Mouse (Mus musculus): ENCODE measurements around the gene Atg10. TPM values are rescaled to one million over a fixed set of nuclear protein-coding genes. Genes with fewer than 3 reads are reported as not detected.
A peak's percentile ranks its signal among the peaks of the same experiment; 100 is the strongest.
"Not testable (repeated sequence)": the region's sequence is repeated elsewhere in the genome, so short reads cannot be mapped to it uniquely, and the experiment has no call there.

The Atg10 gene
- 10 to 100 TPM; 11.1 to 12.0 TPM for total RNA-seq (2021)
- long read RNA-seq, transcript Atg10-201 (8 exons, 1,583 nt): major isoform, 7 of 20 reads
- long read RNA-seq, partial matches to known transcripts: 1 of 20 reads
- long read RNA-seq, other reads (novel, unspliced or antisense): 12 of 20 reads

DNA sequence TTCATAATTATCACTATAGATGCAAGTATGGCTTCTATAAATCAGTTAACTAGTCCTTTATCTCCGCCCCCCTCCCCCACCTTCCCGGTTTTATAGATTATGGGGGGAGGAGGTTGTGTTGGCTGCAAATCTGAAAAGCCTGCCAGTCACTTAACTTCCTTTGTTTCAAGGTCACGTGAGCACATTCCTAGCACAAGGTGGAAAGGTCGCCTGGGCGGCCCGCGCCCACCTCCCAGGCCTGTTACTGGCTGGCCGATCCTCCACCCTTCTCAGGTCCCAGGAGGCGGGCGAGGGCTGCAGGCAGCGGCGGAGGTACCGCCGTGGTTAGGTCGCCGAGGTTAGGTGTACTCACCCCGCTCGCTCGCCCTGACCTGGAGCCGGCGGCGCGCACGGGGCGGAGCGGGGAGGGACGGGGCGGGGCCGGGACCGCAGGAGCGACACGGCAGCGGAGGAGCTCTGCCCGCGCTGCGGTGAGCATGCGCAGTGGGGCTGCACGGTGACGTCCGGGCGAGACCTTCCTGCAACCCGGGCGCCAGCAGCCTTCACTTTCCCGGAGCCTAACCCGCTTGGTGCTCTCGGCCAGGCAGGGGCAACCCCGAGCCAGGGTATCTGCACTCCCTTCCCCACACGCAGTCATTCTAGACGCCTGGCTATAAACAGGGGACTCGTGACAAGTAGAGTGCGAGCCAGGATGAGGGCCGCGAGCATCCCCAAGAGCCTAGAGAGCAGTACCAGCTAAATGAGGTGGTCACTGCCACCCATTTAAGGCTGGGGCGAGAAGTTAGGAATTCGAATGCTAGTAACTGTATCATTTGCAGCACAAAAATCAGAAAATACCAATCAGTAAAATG lies at the start of gene Atg10:
TSS of gene Atg10 (minus strand) at position 382 of the 851 bp plus-strand sequence.
- DNase-seq (ENCODE audit: low spot score in 2 of 2): peak; percentile 83 to 92

DNA sequence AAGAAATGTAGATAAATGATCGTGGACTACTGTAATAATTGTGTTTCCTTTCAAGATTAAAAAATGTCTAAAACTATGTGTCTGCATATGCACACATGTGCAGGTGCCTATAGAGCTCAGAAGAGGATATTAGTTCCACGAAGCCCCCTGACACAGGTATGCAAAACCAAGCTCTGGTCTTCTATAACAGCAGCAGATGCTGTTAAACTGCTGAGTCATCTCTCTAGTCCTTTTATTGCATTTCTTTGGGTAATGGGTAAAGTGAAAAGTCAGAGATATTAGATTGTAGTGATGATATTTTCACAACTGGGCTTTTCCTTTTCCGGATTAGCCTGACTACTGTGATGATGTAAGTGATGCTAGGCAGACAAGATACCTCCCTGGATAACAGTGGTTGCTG lies 28.6 kb upstream of the Atg10 start:
- DNase-seq (ENCODE audit: low spot score in 2 of 2): no peak

DNA sequence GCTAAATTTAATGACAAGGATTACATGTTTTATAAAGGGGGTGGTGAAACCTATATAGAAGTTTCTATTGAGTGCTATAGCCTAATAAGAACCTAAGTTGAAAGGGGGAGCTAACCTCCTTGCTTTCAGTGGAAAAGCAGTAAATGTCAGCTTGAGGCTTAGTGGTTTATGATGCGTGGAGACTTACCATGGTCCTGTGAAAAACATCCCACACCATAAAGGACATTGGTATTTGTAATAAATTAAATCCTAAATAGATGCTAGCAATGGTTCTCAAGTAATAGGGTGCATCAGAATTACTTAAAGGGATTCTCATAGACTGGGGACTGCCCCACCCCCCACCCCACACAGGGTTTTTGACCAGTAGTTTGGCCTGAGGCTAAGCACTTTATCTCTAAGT lies 27.9 kb upstream of the Atg10 start:
- DNase-seq (ENCODE audit: low spot score in 2 of 2): no peak

DNA sequence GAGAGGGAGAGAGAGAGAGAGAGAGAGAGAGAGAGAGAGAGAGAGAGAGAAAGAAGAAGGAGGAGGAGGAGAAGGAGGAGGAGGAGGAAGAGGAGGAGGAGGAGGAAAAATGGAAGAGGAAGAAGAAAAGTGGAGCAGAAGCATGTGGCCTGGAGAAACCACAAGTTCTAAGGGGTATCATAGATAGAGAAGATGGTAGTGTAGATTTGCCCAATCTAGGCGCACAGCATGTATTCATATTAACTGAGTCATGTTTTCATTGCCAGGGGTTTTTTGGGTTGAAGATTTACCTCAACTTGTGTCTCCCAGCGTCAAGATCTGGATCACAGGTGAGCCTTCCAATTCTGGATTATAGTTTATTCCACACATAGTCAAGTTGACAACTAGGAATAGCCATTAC lies 26.3 kb upstream of the Atg10 start:
- DNase-seq (ENCODE audit: low spot score in 2 of 2): not testable (repeated sequence)

DNA sequence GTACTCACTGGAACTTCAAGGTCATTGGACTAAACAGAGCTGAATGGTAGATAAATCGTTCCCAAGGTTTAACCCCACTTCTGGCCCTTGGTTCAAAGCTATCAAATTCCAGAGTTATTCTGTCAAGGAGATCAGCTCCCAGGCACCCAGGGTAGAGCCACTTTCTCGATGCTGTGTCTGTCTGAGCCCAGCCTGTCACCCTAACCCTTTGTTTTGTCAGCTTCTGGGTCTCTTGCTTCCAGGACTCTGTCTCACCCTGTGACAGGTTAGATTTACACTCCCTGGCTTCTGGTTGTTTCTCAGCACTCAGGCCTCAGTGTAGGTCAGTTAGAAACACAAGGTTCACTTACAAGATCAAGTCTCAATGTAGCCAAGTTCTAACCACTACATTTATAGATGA lies 22.7 kb upstream of the Atg10 start:
- DNase-seq (ENCODE audit: low spot score in 2 of 2): no peak

DNA sequence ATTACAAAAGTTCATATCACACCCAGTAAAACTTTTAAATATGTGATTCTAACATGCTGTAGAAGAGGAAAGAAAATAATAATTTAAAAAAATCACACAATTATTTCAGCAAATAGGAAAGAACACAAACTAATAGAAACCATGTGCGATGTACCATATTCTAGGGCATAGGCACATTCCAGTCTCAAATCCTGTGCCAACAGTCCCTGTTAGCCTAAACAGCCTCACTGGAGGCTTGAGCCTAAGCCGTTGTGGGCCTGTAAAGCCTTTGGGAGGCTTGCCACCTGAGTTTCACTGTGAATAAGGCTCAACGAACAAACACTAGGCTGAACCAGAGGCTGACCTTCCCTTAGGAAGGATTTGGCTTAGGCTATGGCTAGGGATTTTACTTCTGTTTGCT lies 14.2 kb upstream of the Atg10 start:
- DNase-seq (ENCODE audit: low spot score in 2 of 2): no peak

- no peak for DNase-seq (ENCODE audit: low spot score in 2 of 2)
These were observed 13.1 kb upstream of the Atg10 start for GRCm38 (mm10) chr13:91236884-91237283.

DNA sequence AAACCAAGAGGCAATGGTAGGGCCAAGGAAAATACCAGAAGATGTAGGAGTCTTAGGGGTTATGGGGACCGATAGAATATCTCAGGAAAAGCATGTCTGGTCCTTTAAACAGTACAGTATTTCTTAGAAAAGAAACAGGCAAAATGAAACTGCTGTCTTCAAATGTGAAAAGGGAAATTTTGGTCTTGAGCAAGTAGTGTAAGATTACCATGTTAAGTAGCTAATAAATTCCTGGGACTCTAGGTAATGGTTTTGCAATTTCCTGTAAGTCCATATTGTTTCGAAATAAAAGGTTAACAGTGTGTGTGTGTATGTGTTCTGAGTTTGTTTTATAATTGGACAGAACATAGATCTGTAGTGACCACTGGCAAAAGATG lies 658 bp upstream of the Atg10 start:
- no peak for DNase-seq (ENCODE audit: low spot score in 2 of 2)

DNA sequence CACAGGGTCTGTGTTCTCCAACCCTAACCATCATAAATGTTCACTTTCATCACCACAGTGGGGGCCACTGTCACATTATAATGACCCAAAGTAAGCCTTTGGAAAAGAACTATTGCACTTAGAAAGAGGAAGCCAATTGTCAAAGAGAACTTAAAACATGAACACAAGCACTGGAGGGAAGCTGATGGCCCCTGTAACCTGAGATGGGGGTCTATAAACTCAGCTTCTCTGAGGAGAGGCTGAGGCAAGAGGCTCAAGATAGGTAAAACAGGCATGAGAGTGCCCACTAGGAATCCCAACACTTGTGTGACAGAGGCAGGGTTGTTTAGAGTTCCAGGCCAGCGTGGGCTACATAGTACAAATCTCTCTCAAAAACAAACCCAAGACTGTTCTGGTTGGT lies 705 bp downstream of the Atg10 start:
- no peak for DNase-seq (ENCODE audit: low spot score in 2 of 2)

- DNase-seq (ENCODE audit: low spot score in 2 of 2): no peak
These were observed 2.1 kb downstream of the Atg10 start for GRCm38 (mm10) chr13:91221696-91222095.

GRCm38 (mm10) chr13:91217691-91218090 lies 6.1 kb downstream of the Atg10 start:
- no peak for DNase-seq (ENCODE audit: low spot score in 2 of 2)

DNA sequence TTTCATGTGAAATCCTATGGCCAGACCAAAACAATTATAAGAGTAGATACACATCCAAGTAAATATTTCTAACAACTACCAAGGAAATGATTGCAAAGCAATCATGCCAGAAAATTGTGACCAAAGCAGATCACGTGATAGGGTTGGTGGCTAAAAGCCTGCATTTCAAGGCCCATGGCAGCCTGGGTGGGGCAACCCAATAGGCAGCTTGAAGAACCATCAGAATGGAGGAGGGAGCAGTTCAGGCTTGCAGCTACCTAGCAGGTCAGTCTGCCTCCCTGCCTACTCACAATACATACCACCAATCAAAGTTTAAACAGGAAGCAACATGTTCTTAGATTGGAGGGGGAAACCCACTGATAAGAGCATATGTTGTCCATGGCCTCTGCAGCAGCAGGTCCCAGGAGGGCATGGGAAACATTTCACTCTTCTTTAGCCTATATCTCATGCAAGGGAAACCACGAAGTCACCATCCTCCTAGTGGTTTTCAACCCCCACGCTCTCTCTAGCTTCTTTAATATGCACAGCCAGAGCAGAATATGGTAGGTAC lies 7.0 kb downstream of the Atg10 start:
- DNase-seq (ENCODE audit: low spot score in 2 of 2): no peak

- DNase-seq (ENCODE audit: low spot score in 2 of 2): no peak
These were observed 10.8 kb downstream of the Atg10 start for GRCm38 (mm10) chr13:91212958-91213357.

- DNase-seq (ENCODE audit: low spot score in 2 of 2): no peak
These were observed 17.5 kb downstream of the Atg10 start for GRCm38 (mm10) chr13:91206237-91206636.

GRCm38 (mm10) chr13:91202564-91202963 lies 21.2 kb downstream of the Atg10 start:
- no peak for DNase-seq (ENCODE audit: low spot score in 2 of 2)

DNA sequence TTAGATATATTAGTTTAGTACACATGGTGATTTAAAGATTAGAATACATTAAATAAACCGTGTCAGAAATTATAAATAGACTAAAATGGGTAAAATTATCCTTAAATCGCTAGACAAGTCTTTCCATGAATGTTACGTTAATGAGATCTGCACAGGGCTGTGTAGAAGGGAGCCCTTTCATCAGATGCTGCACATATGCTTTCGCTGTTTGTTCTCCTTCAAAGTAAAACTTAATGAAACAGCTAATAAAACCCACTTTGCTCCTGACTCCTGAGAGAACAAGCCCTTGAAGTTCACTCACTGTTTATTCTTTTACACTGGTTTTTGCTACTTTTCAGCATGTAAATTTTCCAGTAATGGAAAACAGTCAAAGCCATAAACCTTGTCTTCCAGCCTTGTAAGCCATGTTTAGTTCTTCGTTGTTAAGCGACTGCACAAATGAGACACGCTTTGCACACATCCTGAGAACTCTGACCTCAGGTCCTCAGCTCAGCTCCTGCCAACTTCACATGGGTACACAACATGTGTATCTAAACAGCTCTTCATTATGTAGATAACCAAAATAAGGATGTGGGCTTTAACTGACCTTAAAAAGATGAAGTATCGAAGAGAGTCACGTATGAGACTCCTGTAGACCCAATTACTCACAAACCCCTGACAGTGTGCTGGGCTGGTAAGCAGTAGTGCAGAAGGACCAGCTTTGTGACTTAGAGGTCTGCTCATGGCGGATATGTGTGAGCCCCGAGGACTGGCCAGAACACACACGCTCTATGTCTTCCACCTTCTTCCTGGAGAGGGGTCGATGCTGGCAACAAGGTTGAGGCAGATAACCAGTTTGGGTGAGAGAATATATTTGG lies 36.2 kb downstream of the Atg10 start:
- DNase-seq (ENCODE audit: low spot score in 2 of 2): no peak

GRCm38 (mm10) chr13:91185248-91185867 lies 38.4 kb downstream of the Atg10 start:
- no peak for DNase-seq (ENCODE audit: low spot score in 2 of 2)

DNA sequence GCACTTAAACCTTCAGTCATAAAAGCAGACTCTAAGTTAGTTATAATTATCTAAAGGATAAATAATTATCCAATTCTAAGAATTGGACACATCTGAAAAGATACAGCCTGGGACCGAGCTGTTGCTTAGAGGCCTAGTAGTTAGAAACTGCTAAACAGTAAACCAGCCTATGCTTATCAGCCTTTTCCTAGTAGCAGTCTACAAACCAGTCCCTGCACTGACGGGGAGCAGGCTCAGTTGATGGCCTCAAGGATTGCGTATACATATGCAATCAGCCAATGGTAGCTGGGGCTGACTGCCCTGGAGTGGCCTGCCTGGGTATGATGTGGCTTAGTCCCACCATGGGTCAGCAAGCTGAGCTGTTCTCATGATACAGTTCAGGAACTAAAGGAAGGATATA lies 39.5 kb downstream of the Atg10 start:
- DNase-seq (ENCODE audit: low spot score in 2 of 2): no peak

DNA sequence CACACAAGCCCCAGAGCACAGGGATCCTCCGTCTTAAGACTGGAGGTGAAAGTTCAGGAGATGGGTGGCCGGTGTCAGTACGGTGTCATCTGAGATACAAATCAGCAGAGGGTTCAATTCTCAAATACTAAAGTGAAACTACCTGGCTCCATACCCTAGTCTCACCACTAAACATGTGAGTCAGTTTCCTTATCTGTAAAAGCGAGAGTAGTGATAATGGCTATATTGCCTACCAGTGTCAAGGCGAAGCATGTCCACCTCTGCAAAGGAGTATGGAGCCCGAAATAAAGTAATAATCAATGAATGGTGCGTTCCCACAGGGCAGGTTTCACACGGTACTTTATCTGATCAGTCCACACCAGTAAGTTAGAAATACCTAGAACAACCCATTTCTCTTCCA lies 43.4 kb downstream of the Atg10 start:
- no peak for DNase-seq (ENCODE audit: low spot score in 2 of 2)

- no peak for DNase-seq (ENCODE audit: low spot score in 2 of 2)
These were observed 44.4 kb downstream of the Atg10 start for GRCm38 (mm10) chr13:91179174-91179899.
